Mouse (Mus musculus) small intestine, adult 2 months (tissue): ENCODE measurements at regions not wholly inside any gene's neighbourhood (a gene's known extent, or its start where the extent isn't known, plus 50 kb on each side); places are given as distances from the start of the nearest gene placed in this dataset.

Experiments
- H3K27ac ChIP-seq: fragments of 200-500 bp; 2 replicates; pipeline ENCODE4 v1.5.1; 2012; ENCODE audit warnings: low read depth, low read length, control low read depth, inconsistent platforms; ENCODE audit not compliant: insufficient read depth
- H3K27me3 ChIP-seq: fragments of 200-500 bp; 2 replicates; pipeline ENCODE4 v1.6.1; 2012; ENCODE audit warnings: mild to moderate bottlenecking, moderate library complexity, low read length, inconsistent platforms; ENCODE audit not compliant: control insufficient read depth, insufficient read depth
- H3K36me3 ChIP-seq: fragments of 200-500 bp; 2 replicates; pipeline ENCODE4 v1.6.1; 2012; ENCODE audit warnings: mild to moderate bottlenecking, low read length, control low read depth, inconsistent platforms; ENCODE audit not compliant: control insufficient read depth, insufficient read depth
- H3K4me1 ChIP-seq: fragments of 200-500 bp; 2 replicates; pipeline ENCODE4 v1.6.1; 2012; ENCODE audit warnings: low read length, inconsistent platforms, mixed read lengths; ENCODE audit not compliant: control insufficient read depth, insufficient read depth, insufficient read length
- H3K4me3 ChIP-seq: fragments of 200-500 bp; 2 replicates; pipeline ENCODE4 v1.5.1; 2012; ENCODE audit warnings: low read depth, mild to moderate bottlenecking, control low read depth, inconsistent platforms, low read length, moderate library complexity
- CTCF ChIP-seq: fragments of 200-500 bp; IDR thresholded peaks from 2 replicates; pipeline ENCODE4 v1.5.1; 2012; ENCODE audit warnings: low read depth, mild to moderate bottlenecking, control low read depth, inconsistent platforms, low read length, moderate library complexity, mixed read lengths; ENCODE audit not compliant: insufficient replicate concordance, insufficient read length; ENCODE audit errors: extremely low read depth
- POLR2A ChIP-seq: fragments of 200-500 bp; IDR thresholded peaks from 2 replicates; pipeline ENCODE4 v1.6.1; 2012; ENCODE audit warnings: low read depth, mild to moderate bottlenecking, control low read depth, inconsistent platforms, low read length, moderate library complexity
- WGBS: fragments of 180-500 bp; shearing (Covaris S2); methylation state at CpG from one replicate; pipeline ENCODE4 v1.1.7; 2018; 5-methylcytosine and 5-hydroxymethylcytosine counted together

DNA sequence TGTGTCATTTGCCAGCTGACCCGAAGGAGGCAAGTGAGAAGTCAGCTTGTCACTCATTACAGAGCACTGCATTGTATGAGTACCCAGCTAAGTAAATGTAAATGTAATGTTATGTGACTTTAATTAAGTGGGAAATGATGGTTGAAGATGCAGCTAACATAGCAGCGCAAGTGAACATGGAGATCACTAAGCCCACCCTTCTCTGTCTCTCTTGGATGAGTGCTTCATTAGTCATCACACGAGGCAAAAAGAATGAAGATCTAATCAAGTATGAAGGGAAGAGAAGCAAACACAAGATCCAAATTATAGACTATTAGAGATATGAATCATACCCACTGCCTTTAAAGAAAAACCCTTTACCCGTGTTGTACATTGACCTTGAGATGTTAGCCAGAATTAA, 61.8 kb upstream of the Cldn18 start:
- H3K27ac ChIP-seq: no peak overlapping the region
- 70% methylated on average over 4 of the region's 4 CpGs for WGBS
- no peaks in the 10 kb centered on the region for H3K36me3 ChIP-seq
- H3K4me3 ChIP-seq: no peak overlapping the region
- TF ChIP-seq CTCF (no peak), POLR2A (no peak)
- no peaks in the 10 kb centered on the region for H3K27me3 ChIP-seq
- H3K4me1 ChIP-seq: no peaks in the 10 kb centered on the region

DNA sequence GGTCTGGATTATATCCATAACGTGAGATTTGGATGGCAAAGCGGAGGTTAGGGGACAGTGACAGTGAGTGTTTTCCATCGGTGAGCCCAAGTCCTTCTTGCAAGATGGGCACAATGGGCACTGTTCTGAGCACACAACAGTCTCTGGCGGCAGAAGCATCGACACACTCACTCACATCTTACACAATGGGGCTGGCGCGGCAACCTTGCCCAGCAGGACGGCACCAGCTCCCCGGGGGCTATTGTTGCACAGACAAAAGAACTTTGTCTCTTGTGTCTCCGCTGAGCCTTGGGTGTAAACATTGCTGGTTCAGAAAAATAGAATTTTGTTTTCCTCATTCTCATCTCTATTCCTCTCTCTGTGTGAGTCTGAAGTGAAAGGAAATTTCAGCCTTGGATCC, 53.6 kb upstream of the Cldn18 start:
- Histone ChIP-seq H3K27me3 (no peaks in the 10 kb centered on the region), H3K27ac (no peak overlapping the region), H3K36me3 (no peaks in the 10 kb centered on the region), H3K4me3 (no peak overlapping the region), H3K4me1 (no peaks in the 10 kb centered on the region)
- WGBS: 31% methylated on average over 10 of the region's 10 CpGs
- TF ChIP-seq POLR2A (no peak), CTCF (no peak)
